Mouse (Mus musculus): ENCODE data around the gene Pfas. TPM values are rescaled to one million over a fixed set of nuclear protein-coding genes. Genes with fewer than 3 reads are reported as not detected.
"Not testable (repeated sequence)": the region's sequence is repeated elsewhere in the genome, so short reads cannot be mapped to it uniquely, and the experiment has no call there.

The Pfas gene
- total RNA-seq, 2 experiments from 2014 or later, result 17.3 to 18.9 TPM

DNA sequence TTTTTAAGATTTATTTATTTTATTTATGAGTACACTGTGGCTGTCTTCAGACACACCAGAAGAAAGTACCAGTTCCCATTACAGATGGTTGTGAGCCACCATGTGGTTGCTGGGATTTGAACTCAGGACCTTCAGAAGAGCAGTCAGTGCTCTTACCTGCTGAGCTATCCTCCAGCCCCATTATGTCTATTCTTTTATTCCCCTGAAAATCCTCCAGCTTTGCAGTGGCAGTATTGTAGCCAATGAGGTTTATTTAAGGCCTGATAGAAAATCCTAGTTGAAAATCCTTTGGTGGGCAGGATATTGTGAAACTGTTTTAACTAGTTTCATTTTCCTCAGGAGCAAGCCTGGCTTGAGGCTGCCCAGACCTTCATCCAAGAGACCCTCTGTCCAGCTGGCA is 12.4 kb upstream of the Pfas start:
- intact Hi-C loops (cut with DNase I), result no loop called here
- DNase-seq (ENCODE audit: low spot score in 2 of 2), result no peak

DNA sequence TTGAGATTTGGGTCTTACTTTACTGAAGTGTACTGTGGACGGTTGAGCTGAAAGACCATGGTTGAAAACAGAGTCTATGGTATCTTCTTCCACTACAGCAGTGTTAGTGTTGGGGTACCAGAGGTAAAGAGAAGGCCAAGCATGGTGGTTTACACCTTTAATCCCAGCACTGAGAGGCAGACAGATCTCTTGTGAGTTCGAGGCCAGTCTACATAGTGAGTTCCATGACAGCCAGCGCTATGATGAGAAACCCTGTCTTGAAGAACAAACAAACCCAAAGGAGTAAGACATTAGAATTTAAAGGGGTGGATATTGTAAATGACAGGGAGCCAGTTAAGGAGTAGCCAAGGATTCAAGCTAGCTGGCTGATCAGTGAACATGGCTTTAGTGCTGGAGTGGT is 8.5 kb upstream of the Pfas start:
- intact Hi-C loops (cut with DNase I), result loop anchor here (1.0 kb wide), 1 partner anchor 20 kb away; no protein-coding TSS in a partner anchor

DNA sequence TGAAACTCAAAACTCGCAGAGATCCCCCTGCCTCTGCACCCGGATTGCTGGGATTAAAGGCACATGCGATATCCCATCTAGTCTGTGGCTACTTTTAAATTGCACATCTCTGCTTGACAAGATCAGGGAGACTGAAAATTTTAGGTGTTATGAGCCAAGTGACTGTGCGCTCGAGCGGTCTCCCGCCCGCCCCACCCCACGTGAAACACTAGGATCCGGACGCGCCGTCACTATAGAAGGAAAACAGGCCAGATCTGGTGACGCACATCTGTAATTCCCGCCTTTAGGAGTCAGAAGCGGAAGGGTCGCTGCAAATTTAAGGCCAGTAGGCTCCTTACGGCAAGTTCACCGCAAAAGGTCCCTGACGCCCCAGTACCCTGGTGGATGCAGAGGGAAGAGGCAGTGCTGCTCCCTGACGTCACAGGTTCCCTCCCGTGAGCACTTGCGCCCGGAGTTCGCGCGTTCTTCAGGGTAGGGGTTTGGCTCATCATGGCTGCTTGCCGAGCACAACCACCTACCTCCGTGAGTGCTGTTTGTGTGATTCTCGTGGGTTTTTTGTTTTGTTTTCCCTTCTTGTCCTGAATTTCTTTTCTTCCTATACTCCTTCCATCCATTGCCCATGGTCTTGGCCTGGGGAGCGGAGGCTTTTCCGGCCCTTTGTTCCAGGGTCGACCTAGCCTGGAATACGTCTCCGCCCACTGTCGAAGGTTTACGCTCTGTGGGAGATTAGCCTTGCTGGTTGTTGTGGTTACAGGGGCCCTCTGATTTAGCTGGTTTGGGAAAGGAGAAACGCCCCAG is 7.6 kb upstream of the Pfas start, which contains the start of gene Ctc1:
Gene Ctc1 (plus strand): TSS at position 268 of the 798 bp plus-strand sequence.
- intact Hi-C loops (cut with DNase I), result loop anchor here (1.0 kb wide), 1 partner anchor 20 kb away; no protein-coding TSS in a partner anchor
- DNase-seq (ENCODE audit: low spot score in 2 of 2), result peak; percentile 90 to 94

More for the DNA sequence above, 8.5 kb upstream of the Pfas start:
- no peak for DNase-seq (ENCODE audit: low spot score in 2 of 2)

DNA sequence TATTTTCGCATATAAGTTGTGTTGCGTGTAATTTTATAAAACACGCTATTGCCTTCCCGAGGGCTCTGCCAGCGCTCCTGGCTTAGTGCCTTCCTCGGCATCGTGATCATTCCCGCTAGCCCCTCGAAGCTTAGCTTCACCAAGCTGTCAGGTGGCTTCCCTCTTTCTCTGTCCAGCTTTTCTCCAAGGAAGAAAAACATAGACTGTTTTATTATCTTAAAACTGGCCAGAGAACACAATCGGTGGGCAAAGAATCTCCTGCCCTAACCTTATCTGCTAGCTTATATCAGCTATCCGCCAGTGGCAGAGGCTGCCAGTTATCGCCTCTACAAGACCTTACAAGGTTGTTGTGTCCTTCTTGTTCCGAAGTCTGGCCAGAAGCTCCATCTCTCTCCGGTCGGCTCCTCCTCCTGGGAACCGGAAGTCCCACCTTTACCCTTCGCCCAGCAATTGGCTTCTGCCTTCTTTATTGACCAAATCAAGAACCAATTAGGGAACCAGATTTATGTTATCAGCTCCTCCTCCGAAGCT is 3.9 kb upstream of the Pfas start:
- peak; percentile 85 to 95 for DNase-seq (ENCODE audit: low spot score in 2 of 2)
- intact Hi-C loops (cut with DNase I), result no loop called here

DNA sequence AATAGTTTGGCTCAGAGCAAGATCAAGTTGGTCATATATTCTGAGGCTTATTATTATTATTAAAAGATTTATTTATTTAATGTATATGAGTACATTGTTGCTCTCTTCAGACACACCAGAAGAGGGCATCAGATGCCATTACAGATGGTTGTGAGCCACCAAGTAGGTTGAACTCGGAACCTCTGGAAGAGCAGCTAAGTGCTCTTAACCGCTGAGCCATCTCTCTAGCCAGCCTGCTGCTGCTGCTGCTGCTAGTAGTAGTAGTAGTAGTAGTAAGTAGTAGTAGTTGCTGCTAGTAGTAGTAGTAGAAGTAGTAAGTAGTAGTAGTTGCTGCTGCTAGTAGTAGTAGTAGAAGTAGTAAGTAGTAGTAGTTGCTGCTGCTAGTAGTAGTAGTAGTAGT is 3.2 kb upstream of the Pfas start:
- intact Hi-C loops (cut with DNase I); DNase-seq (ENCODE audit: low spot score in 2 of 2): not testable (repeated sequence)

DNA sequence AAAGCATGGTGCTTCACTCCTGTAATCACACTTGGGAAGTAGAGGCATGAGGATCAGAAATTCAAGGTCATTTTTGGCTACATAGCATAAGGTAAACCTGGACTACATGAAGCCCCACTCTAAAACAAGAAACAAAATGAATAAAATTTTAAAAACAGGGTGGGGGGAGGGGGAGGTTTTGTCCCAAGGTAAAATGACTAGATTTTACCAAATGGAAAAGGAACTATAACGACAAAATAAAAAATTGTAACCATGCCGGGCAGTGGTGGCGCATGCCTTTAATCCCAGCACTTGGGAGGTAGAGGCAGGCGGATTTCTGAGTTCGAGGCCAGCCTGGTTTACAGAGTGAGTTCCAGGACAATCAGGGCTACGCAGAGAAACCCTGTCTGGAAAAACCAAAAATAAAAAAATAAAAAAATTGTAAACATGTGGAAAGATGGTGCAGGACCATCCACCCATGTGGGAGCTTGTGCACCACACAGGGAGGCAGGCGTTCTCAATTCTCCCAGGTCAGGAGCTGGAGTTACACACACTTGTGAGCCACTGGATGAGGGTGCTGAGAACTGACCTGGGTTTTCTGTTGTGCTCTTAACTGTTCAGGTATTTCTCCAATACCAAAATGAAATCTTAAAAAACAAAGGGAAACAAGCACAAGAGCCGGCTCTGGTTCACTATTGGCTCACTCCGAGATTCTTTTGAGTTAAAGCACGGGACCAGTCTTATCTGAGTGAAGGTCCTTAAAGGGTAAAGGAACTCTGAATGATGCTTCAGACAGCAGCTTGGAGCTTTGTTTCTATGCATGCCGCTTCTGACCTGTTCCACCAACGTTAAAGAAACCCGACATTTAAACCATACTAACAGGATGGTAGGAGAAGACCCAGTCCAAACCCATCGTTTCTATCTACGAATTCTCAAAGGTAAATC is 2.4 kb upstream of the Pfas start:
- intact Hi-C loops (cut with DNase I), result no loop called here
- no peak for DNase-seq (ENCODE audit: low spot score in 2 of 2)

DNA sequence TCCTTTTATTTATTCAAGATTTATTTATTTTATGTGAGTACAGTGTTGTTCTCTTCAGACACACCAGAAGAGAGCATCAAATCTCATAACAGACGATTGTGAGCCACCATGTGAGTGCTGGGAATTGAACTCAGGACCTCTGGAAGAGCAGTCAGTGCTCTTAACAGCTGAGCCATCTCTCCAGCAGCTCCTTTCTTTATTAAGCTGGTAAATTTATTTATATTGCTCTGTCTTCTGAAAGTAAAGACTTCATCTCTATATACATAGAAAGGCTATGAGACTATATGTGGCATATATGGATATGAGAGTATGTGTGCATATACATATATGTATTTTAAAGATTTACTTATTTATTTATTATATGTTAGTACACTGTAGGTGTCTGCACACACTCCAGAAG is 1.2 kb upstream of the Pfas start:
- intact Hi-C loops (cut with DNase I), result no loop called here
- no peak for DNase-seq (ENCODE audit: low spot score in 2 of 2)

DNA sequence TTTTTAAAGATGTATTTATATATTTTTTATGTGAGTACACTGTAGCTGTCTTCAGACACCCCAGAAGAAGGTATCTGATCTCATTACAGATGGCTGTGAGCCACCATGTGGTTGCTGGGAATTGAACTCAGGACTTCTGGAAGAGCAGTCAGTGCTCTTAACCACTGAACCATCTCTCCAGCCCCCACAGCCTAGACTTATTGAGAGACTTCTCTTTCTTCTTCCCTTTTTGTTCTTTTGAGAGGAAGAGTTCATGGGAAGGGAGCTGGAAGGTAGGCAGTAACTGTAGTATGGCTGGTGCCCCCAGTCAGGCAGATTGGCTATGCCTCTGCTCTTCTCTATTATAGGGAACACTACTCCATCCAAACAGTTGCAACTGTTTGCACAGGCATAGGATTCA is 1.7 kb downstream of the Pfas start:
- DNase-seq (ENCODE audit: low spot score in 2 of 2); intact Hi-C loops (cut with DNase I): not testable (repeated sequence)

DNA sequence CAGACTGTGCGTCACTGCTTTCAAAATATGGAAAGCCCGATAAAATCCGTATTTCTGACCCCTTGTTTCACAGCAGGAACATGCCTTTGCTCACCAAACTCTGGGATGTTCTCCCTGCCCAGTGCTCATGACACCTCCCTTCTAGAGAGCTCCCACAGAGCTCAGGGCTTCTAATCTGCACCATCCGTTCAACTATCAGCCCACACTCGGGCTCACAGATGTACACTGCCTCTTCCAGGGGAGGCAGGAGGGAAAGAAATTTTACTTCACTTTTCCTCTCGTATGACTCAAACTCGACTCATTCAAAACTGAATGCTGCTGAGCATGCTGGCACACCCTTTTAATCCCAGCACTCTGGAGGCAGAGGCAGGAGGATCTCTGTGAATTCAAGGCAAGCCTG is 3.1 kb downstream of the Pfas start:
- intact Hi-C loops (cut with DNase I), result no loop called here

DNA sequence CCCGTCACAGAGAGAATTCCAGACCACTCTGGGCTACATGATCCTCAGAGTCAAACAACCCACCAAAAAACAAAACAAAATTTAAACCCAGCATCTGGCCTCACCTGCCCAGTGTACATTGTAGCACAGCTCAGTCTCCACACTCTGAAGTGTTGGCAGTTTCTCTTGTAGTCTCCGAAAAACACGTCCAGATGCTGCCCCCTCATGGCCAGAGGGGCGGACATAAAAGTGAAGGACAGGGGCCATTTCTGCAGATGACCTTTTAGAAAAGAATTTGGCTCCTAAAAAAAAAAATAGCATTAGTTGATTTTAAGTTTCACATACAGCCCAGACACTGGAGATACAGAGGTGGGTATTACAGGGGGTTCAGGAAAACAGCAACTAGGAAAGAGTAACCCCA is 4.7 kb downstream of the Pfas start:
- intact Hi-C loops (cut with DNase I), result no loop called here

More for the DNA sequence above, 3.1 kb downstream of the Pfas start:
- DNase-seq (ENCODE audit: low spot score in 2 of 2), result peak in 1 of 2 experiments; percentile 65

DNA sequence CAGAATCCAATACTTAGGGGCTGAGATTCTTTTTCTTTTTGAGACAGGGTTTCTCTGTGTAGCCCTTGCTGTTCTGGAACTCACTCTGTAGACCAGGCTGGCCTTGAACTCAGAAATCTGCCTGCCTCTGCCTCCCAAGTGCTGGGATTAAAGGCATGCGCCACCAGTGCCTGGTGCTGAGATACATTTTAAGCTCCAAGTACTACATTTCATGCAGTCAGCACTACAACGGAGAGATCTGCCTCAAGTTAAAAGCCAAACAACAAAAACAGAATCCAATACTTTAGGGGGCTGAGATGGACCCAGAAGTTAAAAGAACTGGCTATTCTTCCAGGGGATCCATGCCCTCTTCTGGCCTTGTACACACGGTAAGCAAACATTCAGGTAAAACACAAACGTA is 5.5 kb downstream of the Pfas start:
- intact Hi-C loops (cut with DNase I); DNase-seq (ENCODE audit: low spot score in 2 of 2): not testable (repeated sequence)

More for the DNA sequence above, 4.7 kb downstream of the Pfas start:
- no peak for DNase-seq (ENCODE audit: low spot score in 2 of 2)

DNA sequence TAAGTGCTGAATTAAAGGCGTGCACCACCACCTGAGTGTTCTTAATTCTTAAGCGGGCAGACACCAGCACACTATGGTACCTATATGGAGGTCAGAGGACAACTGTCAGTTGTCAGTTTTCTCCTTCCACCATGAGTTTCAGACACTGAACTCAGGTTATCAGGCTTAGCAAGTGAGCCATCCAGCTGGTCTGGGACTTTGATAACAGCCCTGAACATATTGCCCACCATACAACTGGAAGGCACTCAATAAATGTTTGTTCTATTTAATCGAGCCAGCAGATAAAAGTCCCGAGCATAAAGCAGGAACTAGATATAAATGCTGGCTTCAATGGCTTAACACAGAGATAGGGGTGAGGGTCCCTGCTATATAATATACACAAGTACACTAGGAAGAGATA is 11.2 kb downstream of the Pfas start:
- intact Hi-C loops (cut with DNase I), result no loop called here

DNA sequence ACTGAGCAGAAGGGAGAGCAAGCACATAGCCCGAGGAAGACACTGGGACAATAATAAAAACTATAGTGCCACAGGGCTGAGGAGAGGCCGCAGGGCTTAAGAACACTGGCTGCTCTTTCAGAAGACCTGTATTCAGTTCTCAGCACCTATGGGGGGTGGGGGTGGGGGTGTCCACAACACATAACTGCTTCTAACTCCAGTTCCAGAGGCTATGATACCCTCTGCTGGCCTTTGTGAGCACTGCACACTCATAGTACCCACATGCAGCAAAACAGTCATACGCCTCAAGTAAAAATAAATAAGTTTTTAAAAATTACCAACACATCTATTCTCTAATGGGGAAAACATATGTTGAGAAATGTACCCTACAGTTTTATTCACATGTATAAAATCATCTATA is 13.9 kb downstream of the Pfas start:
- intact Hi-C loops (cut with DNase I), result no loop called here
- DNase-seq (ENCODE audit: low spot score in 2 of 2), result no peak

More for the DNA sequence above, 11.2 kb downstream of the Pfas start:
- DNase-seq (ENCODE audit: low spot score in 2 of 2), result no peak

DNA sequence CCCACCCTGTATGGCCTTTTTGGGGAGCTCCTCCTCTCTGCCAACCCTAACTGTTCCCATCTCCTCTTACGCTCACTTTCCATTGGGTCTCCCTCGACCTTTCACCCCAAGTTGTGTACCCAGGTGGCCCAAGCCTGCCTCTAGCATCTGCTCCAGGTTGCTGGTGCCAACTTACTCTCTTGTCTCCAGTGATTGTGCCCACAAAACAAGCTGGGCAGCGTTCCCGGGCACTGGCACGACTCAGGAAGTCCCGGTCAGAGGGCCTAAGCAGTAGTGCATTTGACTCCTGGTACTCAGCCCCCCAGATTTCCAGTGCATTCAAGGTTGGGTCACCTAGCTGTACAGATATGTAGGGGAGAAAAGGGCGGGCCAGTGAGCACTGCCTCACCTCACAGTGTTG is 15.1 kb downstream of the Pfas start:
- intact Hi-C loops (cut with DNase I), result no loop called here
- DNase-seq (ENCODE audit: low spot score in 2 of 2), result no peak

DNA sequence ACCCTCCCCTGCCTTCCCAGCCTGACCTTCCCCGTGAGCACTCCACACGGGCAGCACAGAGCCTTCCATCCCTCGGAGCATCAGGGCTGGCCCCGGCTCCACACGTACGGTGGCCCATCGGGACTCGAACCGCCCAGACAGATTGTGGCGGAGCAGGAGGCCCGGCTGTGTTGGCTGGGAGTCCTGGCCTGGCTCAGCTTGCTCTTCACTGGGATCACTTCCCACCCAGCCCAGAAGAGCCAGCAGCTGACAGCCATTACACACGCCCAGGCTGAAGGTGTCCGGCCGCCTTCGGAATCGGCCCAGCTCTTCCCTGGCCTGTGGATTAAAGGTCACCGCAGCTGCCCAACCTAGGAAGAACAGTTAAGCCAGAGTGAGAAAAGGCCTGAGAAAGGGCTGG is 19.9 kb downstream of the Pfas start:
- intact Hi-C loops (cut with DNase I), result no loop called here
- DNase-seq (ENCODE audit: low spot score in 2 of 2), result no peak

DNA sequence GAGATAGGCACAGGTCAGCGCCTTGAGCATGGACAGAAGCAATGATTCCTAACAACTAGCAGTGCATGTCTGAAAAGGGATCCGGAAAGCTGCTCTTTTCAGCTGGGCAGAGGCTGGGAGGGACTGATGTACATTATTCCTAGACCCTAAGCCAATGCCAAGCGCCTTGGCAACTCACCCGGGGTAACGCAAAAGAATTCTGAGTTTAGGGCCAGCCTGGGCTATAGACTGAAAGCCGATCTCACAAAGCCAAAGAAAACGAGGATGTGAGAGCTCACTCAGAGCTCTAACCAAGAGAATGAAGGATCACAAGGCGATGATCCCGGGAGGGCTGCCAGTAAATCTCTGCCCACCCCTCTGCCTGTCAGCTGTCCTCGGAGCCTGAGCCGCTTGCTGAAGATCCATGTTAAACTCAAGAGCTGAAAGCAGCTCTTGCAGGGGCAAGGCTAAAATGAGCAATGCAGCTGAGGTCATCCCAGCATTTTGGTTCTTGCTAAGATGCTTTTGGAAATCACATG is 20.8 kb downstream of the Pfas start:
- intact Hi-C loops (cut with DNase I), result no loop called here
- no peak for DNase-seq (ENCODE audit: low spot score in 2 of 2)

DNA sequence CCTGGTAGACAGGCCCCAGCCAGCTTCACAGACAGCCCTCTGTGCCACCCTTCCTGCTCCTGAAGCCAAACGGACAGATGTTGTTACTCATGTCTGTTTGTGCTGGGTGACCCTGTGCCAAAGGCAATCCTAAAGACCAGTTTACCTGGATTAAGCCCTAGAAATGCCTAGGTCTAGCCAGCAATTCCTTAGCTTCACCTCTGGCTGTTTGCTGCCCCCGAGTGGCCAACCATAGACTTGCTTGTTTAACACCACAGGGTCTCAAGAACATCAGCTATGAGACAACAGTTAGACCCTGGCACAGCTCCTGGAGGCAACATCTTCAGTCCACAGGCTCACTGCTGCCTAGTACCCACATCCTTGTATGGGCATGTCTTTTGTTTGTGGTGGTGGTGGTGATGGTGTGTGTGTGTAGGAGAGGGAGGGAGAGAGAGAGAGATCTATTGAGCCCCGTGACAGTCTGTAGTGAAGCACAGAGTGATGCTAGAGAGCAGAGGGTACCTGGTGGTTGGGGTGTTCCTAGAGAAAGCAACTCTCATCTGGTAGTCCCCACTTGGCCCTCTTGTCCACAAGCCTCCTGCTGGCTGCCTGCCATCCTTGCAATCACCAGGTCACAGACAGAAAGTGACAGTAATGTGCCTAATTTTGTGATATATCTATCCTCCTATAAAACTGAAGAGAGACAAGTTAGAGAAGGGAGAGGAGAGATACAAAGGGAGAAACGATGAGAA is 25.5 kb downstream of the Pfas start:
- DNase-seq (ENCODE audit: low spot score in 2 of 2), result peak; percentile 63 to 75
- intact Hi-C loops (cut with DNase I), result loop anchor here (1.0 kb wide), 1 partner anchor 79 kb away; no protein-coding TSS in a partner anchor

DNA sequence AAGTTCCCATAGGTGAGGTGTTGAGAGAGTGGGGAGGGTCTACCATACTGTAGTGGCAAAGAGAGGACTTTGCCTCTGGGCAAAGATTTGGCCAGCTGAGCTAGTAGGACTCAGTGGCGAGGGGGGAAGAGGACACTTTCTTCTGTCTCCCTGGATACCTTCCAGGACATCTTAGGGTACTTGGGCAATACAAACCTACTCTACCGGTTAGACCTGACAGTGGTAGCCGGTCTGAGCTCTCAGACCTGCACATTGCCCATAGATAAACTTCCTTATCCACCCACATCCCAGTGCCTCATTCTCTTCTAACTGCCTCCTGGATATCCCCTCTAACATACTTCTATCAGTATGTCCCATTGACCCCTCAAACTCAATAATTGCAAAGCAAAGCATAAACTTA is 27.3 kb downstream of the Pfas start:
- intact Hi-C loops (cut with DNase I), result no loop called here
- no peak for DNase-seq (ENCODE audit: low spot score in 2 of 2)

DNA sequence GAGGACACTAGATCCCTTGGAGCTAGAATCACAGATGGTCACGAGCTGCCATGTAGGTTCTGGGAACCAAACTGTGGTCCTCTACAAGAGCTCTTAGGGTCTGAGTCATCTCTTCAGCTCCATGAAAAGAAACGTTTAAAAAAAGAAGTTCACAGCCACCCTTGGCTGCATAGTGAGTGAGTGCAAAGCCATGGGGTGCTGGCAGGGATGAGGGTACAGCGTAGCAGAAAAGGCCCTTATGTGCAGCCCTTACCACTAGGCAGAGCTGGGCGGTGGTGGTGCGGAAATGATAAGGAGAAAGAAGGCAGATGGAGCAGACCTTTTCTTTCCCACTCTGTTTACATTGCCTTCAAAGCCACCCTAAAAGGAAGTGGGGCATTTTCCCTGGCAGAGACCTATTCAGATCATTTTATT is 28.9 kb downstream of the Pfas start:
- intact Hi-C loops (cut with DNase I), result no loop called here
- peak in 1 of 2 experiments; percentile 71 for DNase-seq (ENCODE audit: low spot score in 2 of 2)
